Mouse (Mus musculus) embryonic facial prominence, embryonic 14.5 days (tissue): ENCODE results near the gene Dcaf6. TPM values are rescaled to one million over a fixed set of nuclear protein-coding genes. Genes with fewer than 3 reads are reported as not detected.

Source experiments
- ATAC-seq: fragments of 200-750 bp; cut with Nextera tagmentation; 2 replicates; pipeline ENCODE4 v1.8.0; 2017; ENCODE audit warnings: low read depth, moderate number of reproducible peaks, moderate TSS enrichment
- DNase-seq: peaks from one replicate; pipeline ENCODE4 v3.0.0-alpha.2; 2015; ENCODE audit warnings: low spot score
- H3K27ac ChIP-seq: fragments of 300-500 bp; sonication (generic); replicated peaks from 2 replicates; pipeline ENCODE4 v1.5.1; 2014; ENCODE audit warnings: low read depth, mild to moderate bottlenecking, low read length, moderate library complexity
- H3K27me3 ChIP-seq: fragments of 300-500 bp; sonication (generic); replicated peaks from 2 replicates; pipeline ENCODE4 v1.6.1; 2014; ENCODE audit warnings: low read length; ENCODE audit not compliant: control insufficient read depth, insufficient read depth
- H3K36me3 ChIP-seq: fragments of 300-500 bp; sonication (generic); 2 replicates; pipeline ENCODE4 v1.6.1; 2014; ENCODE audit warnings: low read length, mixed read lengths; ENCODE audit not compliant: control insufficient read depth, insufficient read depth
- H3K4me1 ChIP-seq: fragments of 300-500 bp; sonication (generic); 2 replicates; pipeline ENCODE4 v1.6.1; 2014; ENCODE audit warnings: antibody characterized with exemption, low read length; ENCODE audit not compliant: control insufficient read depth, insufficient read depth
- H3K4me2 ChIP-seq: fragments of 300-500 bp; sonication (generic); 2 replicates; pipeline ENCODE4 v1.6.1; 2014; ENCODE audit warnings: low read depth, mild to moderate bottlenecking, low read length, moderate library complexity, mixed read lengths
- H3K4me3 ChIP-seq: fragments of 300-500 bp; sonication (generic); 2 replicates; pipeline ENCODE4 v1.5.1; 2014; ENCODE audit warnings: low read depth, mild to moderate bottlenecking, low read length
- H3K9ac ChIP-seq: fragments of 300-500 bp; sonication (generic); 2 replicates; pipeline ENCODE4 v1.6.1; 2014; ENCODE audit warnings: low read depth, mild to moderate bottlenecking, low read length, moderate library complexity, mixed read lengths
- H3K9me3 ChIP-seq: fragments of 300-500 bp; sonication (generic); 2 replicates; pipeline ENCODE4 v1.6.1; 2016; ENCODE audit warnings: low read length; ENCODE audit not compliant: control insufficient read depth
- WGBS: fragments of 180-500 bp; shearing (Covaris S2); extraction: QIAGEN DNeasy Blood & Tissue Kit; methylation state at CpG from one replicate; pipeline ENCODE4 v1.1.7; 2014; 5-methylcytosine and 5-hydroxymethylcytosine counted together
- polyA plus RNA-seq: library from polyadenylated mRNA; unstranded; fragments of >200 nt; fragmentation: Nextera tagmentation; extraction: Ambion mirVana; gene quantifications from 2 replicates; pipeline ENCODE4 v1.2.1, GENCODE M21; 2014

Gene Dcaf6
- polyA plus RNA-seq, 1 experiment from 2014 or later: 20.9 TPM

GRCm38 (mm10) chr1:165441201-165441600 lies 19.1 kb downstream of the Dcaf6 start:
- Histone ChIP-seq H3K4me2 (no peak overlapping the region), H3K9ac (no peak overlapping the region), H3K27me3 (no peaks in the 10 kb centered on the region), H3K4me3 (no peak overlapping the region), H3K36me3 (no peaks in the 10 kb centered on the region), H3K9me3 (peaks cover 2% of the 10 kb centered on the region; the same call in 1 of the 2 replicates), H3K4me1 (no peaks in the 10 kb centered on the region), H3K27ac (no peak overlapping the region)
- no peak for DNase-seq
- ATAC-seq: no peak

GRCm38 (mm10) chr1:165440788-165441187 lies 19.5 kb downstream of the Dcaf6 start:
- no peak for ATAC-seq

DNA sequence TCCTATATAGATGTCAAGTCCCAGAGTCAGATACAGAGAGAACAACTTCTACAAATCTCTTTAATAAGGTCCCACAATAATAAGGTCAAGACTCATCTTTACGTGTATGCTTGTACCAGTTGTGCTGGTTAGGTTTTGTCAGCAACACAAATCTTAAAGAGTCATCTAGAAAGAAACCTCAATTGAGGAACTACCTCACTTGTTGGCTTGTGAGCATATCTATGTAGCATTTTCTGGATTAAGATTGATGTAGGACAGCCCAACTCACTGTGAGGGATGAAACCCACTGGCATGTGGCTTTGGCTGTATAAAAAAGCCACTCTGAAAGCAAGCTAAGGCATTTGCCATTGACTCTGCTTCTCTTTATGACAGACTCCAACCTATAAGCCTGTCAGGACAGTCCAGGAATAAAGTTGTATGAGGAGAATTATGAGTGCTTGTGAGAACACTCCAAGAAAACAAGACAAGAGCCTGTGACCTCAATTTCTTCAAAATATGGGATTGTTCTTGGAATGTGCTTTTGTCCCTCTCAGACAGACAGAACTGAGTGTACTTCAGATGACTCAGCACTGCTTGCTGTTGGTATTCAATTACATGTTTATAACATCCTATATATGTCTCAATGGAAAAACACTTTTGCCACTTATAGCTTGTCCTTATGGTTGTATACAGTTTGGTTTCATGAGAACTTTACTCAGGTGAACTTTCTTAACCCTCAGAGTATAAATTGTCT lies 21.8 kb downstream of the Dcaf6 start:
- no peak overlapping the region for H3K9ac ChIP-seq
- H3K27me3 ChIP-seq: no peaks in the 10 kb centered on the region
- no peak for ATAC-seq
- 97% methylated on average over 1 of the region's 1 CpGs for WGBS
- H3K4me3 ChIP-seq: no peak overlapping the region
- no peaks in the 10 kb centered on the region for H3K4me1 ChIP-seq
- H3K27ac ChIP-seq: no peak overlapping the region
- H3K36me3 ChIP-seq: no peaks in the 10 kb centered on the region
- H3K9me3 ChIP-seq: peaks cover 10% of the 10 kb centered on the region; the same call in 1 of the 2 replicates
- no peak overlapping the region for H3K4me2 ChIP-seq
- no peak for DNase-seq

More at GRCm38 (mm10) chr1:165440788-165441187, 19.5 kb downstream of the Dcaf6 start:
- Histone ChIP-seq H3K27me3 (no peaks in the 10 kb centered on the region), H3K9me3 (peaks cover 6% of the 10 kb centered on the region; the same call in 1 of the 2 replicates), H3K4me2 (no peak overlapping the region), H3K4me1 (no peaks in the 10 kb centered on the region), H3K36me3 (no peaks in the 10 kb centered on the region), H3K4me3 (no peak overlapping the region), H3K27ac (no peak overlapping the region), H3K9ac (no peak overlapping the region)
- DNase-seq: no peak
- 46% methylated on average over 3 of the region's 3 CpGs for WGBS

GRCm38 (mm10) chr1:165432883-165433282 lies 27.4 kb downstream of the Dcaf6 start:
- Histone ChIP-seq H3K27ac (no peak overlapping the region), H3K36me3 (no peaks in the 10 kb centered on the region), H3K27me3 (no peaks in the 10 kb centered on the region), H3K4me1 (no peaks in the 10 kb centered on the region), H3K4me2 (no peak overlapping the region), H3K4me3 (no peak overlapping the region), H3K9me3 (peaks cover 10% of the 10 kb centered on the region; the same call in 1 of the 2 replicates), H3K9ac (no peak overlapping the region)
- DNase-seq (no peak), ATAC-seq (no peak)
- WGBS: 85% methylated on average over 1 of the region's 1 CpGs

DNA sequence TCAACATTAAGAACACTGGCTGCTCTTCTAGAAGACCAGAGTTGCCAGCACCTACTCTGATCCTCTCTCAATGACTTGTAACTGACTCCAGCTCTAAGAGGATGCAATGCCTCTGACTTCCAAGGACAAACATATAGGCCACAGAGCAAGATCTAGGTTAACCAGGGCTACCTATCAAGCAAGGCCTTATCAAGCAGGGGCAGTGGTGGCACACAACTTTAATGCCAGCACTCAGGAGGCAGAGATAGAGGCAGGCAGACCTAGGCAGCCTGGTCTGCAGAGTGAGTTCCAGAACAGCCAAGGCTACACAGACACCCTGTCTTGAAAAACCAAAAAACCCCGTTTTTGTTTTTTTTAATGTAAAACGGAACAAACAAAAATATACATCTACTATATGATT lies 34.0 kb downstream of the Dcaf6 start:
- Histone ChIP-seq H3K9me3 (no peaks in the 10 kb centered on the region), H3K36me3 (0 out of 2 replicates have a peak, but pooled peaks cover 5% of the 10 kb centered on the region), H3K27me3 (no peaks in the 10 kb centered on the region), H3K4me1 (no peaks in the 10 kb centered on the region), H3K4me2 (no peak overlapping the region), H3K9ac (no peak overlapping the region), H3K4me3 (no peak overlapping the region), H3K27ac (no peak overlapping the region)
- 90% methylated on average over 2 of the region's 2 CpGs for WGBS
- DNase-seq: no peak
- no peak for ATAC-seq

DNA sequence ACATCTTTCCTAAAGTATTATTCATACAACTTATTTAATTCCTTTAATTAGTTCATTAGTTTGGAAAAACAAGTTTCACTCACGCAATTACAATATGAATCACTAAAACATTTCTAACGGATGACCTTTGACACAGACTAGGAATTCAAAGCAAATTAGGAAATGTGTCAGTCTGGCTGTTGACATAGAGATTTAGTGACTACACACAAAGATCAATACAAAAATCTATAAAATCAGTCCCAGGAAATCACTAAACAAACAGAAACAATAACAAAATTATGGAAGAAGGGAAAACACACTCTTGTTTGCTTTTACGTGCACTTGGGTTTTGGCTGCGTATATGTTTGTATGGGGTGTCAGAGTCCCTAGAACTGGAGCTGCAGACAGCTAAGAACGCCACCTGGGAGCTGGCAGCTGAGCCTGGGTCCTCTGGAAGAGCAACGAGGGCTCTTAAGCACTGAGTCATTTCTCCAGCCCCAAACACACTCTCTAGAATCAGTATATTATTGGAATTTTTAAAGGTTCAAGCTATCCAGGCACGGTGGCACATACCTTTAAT lies 38.8 kb downstream of the Dcaf6 start:
- Histone ChIP-seq H3K4me1 (no peaks in the 10 kb centered on the region), H3K9me3 (no peaks in the 10 kb centered on the region), H3K9ac (no peak overlapping the region), H3K27ac (no peak overlapping the region), H3K36me3 (0 out of 2 replicates have a peak, but pooled peaks cover 6% of the 10 kb centered on the region), H3K4me2 (no peak overlapping the region), H3K4me3 (no peak overlapping the region), H3K27me3 (no peaks in the 10 kb centered on the region)
- WGBS: 75% methylated on average over 7 of the region's 7 CpGs
- no peak for ATAC-seq
- DNase-seq: no peak

- H3K4me1 ChIP-seq: no peaks in the 10 kb centered on the region
- ATAC-seq (no peak), DNase-seq (no peak)
- no peak overlapping the region for H3K4me3 ChIP-seq
- no peaks in the 10 kb centered on the region for H3K36me3 ChIP-seq
- WGBS: 95% methylated on average over 2 of the region's 2 CpGs
- H3K27me3 ChIP-seq: no peaks in the 10 kb centered on the region
- H3K27ac ChIP-seq: no peak overlapping the region
- H3K4me2 ChIP-seq: no peak overlapping the region
- H3K9ac ChIP-seq: no peak overlapping the region
- H3K9me3 ChIP-seq: no peaks in the 10 kb centered on the region
Measured at GRCm38 (mm10) chr1:165396401-165396805, 63.9 kb downstream of the Dcaf6 start.

DNA sequence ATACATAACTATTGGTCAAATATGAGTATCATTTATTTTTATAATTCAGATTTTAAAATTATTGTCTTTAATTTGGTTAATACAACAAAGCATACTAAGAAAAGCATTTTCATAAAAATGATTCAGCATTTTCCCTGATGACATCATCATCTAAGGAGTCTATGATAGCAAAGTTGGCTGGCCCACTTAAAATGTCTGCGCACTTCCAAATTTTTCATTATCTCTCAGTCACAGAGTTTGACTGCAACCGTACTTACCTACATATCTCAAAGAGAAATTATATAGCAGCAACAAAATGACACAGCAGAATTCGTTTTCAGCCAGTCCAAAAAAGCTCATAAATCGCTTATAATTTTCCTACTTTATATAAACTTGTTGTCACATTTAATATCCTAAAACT lies 64.3 kb downstream of the Dcaf6 start:
- Histone ChIP-seq H3K4me2 (no peak overlapping the region), H3K27ac (no peak overlapping the region), H3K9me3 (no peaks in the 10 kb centered on the region), H3K9ac (no peak overlapping the region), H3K36me3 (no peaks in the 10 kb centered on the region), H3K4me3 (no peak overlapping the region), H3K27me3 (no peaks in the 10 kb centered on the region), H3K4me1 (no peaks in the 10 kb centered on the region)
- no peak for DNase-seq
- no peak for ATAC-seq
- 90% methylated on average over 4 of the region's 4 CpGs for WGBS

- DNase-seq: no peak
- H3K4me1 ChIP-seq: no peaks in the 10 kb centered on the region
- no peaks in the 10 kb centered on the region for H3K27me3 ChIP-seq
- H3K27ac ChIP-seq: no peak overlapping the region
- no peak overlapping the region for H3K4me3 ChIP-seq
- H3K9me3 ChIP-seq: no peaks in the 10 kb centered on the region
- H3K9ac ChIP-seq: no peak overlapping the region
- WGBS: 66% methylated on average over 3 of the region's 3 CpGs
- ATAC-seq: no peak
- no peak overlapping the region for H3K4me2 ChIP-seq
- H3K36me3 ChIP-seq: no peaks in the 10 kb centered on the region
Measured at GRCm38 (mm10) chr1:165394836-165395235, 65.4 kb downstream of the Dcaf6 start.
